Mouse (Mus musculus): ENCODE measurements around the gene Cldn9. TPM values are rescaled to one million over a fixed set of nuclear protein-coding genes. Genes with fewer than 3 reads are reported as not detected.

Gene Cldn9
- 0.18 TPM in 1 of 2 replicates, not detected in the other for polyA plus RNA-seq (2015; fragmentation: Nextera tagmentation; extraction: Ambion mirVana)

DNA sequence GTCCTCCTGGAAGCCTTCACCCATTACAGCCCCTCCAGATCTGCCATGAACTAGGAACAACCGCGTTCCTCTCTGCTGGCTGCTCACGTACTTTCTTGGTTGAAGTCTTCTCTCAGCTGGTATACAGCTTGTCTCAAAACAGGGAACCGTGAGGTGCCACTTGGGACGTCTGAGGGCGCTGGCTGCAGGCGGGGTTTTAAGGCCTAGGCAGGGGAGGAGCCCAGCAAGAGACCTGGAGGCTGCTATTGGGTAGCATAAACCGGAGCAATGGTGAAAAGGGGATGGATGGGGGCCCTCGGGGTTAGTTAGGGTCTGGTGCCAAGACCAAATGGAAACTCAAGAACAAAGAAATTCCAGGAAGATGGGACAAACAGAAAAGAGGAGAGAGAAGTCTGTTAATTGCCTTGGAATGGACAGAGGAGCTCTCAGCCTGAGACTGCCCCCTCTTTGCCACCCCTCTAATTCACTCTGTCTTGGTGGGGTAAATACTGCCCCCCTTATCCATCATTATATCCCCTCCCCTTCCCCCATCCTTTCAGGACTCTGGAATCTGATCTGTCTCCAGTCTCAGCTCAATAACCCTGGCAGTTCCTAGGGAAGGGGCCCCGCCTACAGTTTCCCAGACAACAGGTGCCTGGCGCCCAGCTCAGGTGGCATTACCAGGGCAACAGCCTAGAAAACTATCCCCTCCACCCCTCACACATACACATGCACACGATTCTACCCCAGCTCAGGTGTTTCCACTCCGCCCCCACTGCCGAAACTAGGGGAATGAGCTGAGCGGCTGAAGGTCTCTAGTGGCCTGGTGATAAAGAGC lies at the start of gene Cldn9:
TSS of gene Cldn9 (minus strand) at position 171 of the 817 bp plus-strand sequence.
- Histone ChIP-seq H3K4me3 (ENCODE audit: low read depth, low read length) (no peak within 1 kb of the TSS), H3K9me3 (replicated peaks; ENCODE audit: control insufficient read depth, low read length) (no peaks in the 10 kb centered on the region), H3K4me2 (ENCODE audit: low read depth, low read length) (no peak within 1 kb of the TSS), H3K9ac (ENCODE audit: low read depth, low read length) (no peak within 1 kb of the TSS), H3K36me3 (ENCODE audit: control insufficient read depth, insufficient read depth) (no peaks in the 10 kb centered on the region), H3K4me1 (ENCODE audit: control insufficient read depth, low read depth, low read length) (peaks cover 4% of the 10 kb centered on the region; the same call in 1 of the 2 replicates), H3K27me3 (ENCODE audit: control insufficient read depth, insufficient read depth, low read depth, low read length) (peaks cover 58% of the 10 kb centered on the region), H3K27ac (ENCODE audit: low read length) (no peak within 1 kb of the TSS)
- 22% methylated on average over 15 of the region's 15 CpGs for WGBS (ENCODE audit: insufficient replicate concordance)
- no peak for ATAC-seq (ENCODE audit: low read depth)

DNA sequence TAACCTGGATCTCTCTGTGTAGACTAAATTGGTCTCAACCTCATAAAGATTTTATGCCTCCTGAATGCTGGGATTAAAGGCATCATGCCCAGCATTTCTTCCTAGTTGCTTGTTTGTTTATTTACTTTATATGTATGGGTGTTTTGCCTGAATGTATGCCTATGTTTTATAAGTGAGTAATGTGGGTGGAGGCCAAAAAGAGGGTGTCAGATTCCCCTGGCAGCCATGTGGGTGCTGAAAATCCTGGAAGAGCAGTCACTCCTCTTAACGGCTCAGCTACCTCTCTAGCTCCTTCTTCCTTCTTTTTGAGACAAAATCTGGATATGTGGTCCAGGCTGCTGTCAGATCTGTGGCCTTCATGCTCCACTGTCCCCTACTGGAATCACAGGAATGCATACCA lies 46.6 kb upstream of the Cldn9 start:
- WGBS (ENCODE audit: insufficient replicate concordance), result 43% methylated on average over 1 of the region's 1 CpGs
- peaks cover 21% of the 10 kb centered on the region for H3K4me1 ChIP-seq (ENCODE audit: control insufficient read depth, low read depth, low read length)
- H3K36me3 ChIP-seq (ENCODE audit: control insufficient read depth, insufficient read depth), result no peaks in the 10 kb centered on the region; the same call in 1 of the 2 replicates
- no peak for ATAC-seq (ENCODE audit: low read depth)
- H3K4me3 ChIP-seq (ENCODE audit: low read depth, low read length), result no peak overlapping the region
- H3K27me3 ChIP-seq (ENCODE audit: control insufficient read depth, insufficient read depth, low read depth, low read length), result no peaks in the 10 kb centered on the region
- no peak overlapping the region for H3K27ac ChIP-seq (ENCODE audit: low read length)
- H3K9ac ChIP-seq (ENCODE audit: low read depth, low read length), result no peak overlapping the region
- no peaks in the 10 kb centered on the region for H3K9me3 ChIP-seq (replicated peaks; ENCODE audit: control insufficient read depth, low read length)
- no peak overlapping the region for H3K4me2 ChIP-seq (ENCODE audit: low read depth, low read length)

DNA sequence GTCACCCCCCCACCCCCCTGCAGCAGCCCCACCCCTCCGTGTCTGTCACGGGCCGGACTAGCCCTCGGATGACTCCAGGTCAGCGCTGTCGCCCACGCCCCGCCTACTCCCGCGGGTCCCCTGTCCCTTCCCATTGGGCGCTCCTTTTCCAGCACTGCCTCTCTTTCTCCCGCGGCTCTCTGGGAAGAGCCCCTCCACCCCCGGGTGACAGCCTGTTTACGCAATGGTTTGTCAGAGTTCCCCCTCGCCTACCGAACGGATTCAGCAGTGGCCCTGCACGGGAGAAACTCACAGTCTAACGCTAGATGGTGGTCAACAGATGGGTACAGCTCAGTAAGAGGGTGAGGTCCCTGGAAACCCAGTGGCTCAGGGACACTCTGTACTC lies 42.9 kb upstream of the Cldn9 start:
- peak overlapping the region; percentile 88 for H3K4me3 ChIP-seq (ENCODE audit: low read depth, low read length)
- under 1% methylated on average over 20 of the region's 20 CpGs for WGBS (ENCODE audit: insufficient replicate concordance)
- H3K4me1 ChIP-seq (ENCODE audit: control insufficient read depth, low read depth, low read length), result peaks cover 22% of the 10 kb centered on the region
- H3K9ac ChIP-seq (ENCODE audit: low read depth, low read length), result peak overlapping the region; percentile 85
- H3K36me3 ChIP-seq (ENCODE audit: control insufficient read depth, insufficient read depth), result no peaks in the 10 kb centered on the region
- no peaks in the 10 kb centered on the region for H3K9me3 ChIP-seq (replicated peaks; ENCODE audit: control insufficient read depth, low read length)
- H3K4me2 ChIP-seq (ENCODE audit: low read depth, low read length), result peak overlapping the region; percentile 85
- ATAC-seq (ENCODE audit: low read depth), result peak; percentile 86
- H3K27ac ChIP-seq (ENCODE audit: low read length), result peak overlapping the region; percentile 92
- no peaks in the 10 kb centered on the region for H3K27me3 ChIP-seq (ENCODE audit: control insufficient read depth, insufficient read depth, low read depth, low read length)

DNA sequence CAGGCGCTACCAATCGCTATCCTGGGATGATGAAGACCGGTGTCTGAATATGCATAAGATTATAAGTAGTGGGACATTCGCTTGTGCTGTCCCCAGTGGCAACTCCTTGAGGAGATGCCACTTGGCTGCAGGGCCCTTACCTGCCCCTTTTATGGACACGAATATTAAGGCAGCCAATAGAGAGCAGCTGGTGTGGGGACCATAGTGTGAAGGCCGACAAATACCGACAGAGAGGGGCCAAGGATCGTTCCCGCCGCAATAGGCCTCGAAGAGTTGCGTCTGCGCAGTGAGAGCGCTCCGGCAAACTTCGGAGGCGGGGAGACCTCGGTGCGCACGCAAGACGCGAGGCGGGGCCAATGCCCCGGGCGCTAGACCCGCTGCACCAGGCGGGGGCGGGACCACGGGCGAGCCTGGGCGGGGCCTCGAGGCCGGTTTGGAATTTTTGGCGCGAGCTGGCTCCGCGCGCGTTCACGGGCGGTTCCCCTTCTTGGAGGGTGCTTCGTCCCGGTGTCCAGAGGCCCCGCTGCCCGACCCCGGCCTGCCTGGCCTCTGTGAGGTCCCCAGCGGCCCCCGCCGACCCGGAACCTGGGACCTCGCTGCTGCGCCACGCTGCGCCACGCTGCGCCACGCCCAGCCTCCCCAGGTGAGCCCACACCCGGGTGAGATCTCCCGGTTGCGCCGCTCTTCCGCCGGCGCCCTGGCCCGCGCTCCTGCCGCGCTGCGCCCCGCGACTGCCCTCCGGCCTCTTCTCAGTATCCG lies 42.4 kb upstream of the Cldn9 start, which contains the start of gene Pkmyt1:
TSS of gene Pkmyt1 (plus strand) at position 338 of the 759 bp plus-strand sequence.
- H3K27me3 ChIP-seq (ENCODE audit: control insufficient read depth, insufficient read depth, low read depth, low read length), result no peaks in the 10 kb centered on the region
- peak within 1 kb of the TSS; percentile 92 for H3K27ac ChIP-seq (ENCODE audit: low read length)
- peaks cover 22% of the 10 kb centered on the region for H3K4me1 ChIP-seq (ENCODE audit: control insufficient read depth, low read depth, low read length)
- ATAC-seq (ENCODE audit: low read depth), result peak; percentile 91
- H3K4me2 ChIP-seq (ENCODE audit: low read depth, low read length), result peak within 1 kb of the TSS; percentile 85
- H3K4me3 ChIP-seq (ENCODE audit: low read depth, low read length), result peak within 1 kb of the TSS; percentile 88
- WGBS (ENCODE audit: insufficient replicate concordance), result 1% methylated on average over 71 of the region's 73 CpGs
- peak within 1 kb of the TSS; percentile 85 for H3K9ac ChIP-seq (ENCODE audit: low read depth, low read length)
- no peaks in the 10 kb centered on the region for H3K36me3 ChIP-seq (ENCODE audit: control insufficient read depth, insufficient read depth)
- H3K9me3 ChIP-seq (replicated peaks; ENCODE audit: control insufficient read depth, low read length), result no peaks in the 10 kb centered on the region

DNA sequence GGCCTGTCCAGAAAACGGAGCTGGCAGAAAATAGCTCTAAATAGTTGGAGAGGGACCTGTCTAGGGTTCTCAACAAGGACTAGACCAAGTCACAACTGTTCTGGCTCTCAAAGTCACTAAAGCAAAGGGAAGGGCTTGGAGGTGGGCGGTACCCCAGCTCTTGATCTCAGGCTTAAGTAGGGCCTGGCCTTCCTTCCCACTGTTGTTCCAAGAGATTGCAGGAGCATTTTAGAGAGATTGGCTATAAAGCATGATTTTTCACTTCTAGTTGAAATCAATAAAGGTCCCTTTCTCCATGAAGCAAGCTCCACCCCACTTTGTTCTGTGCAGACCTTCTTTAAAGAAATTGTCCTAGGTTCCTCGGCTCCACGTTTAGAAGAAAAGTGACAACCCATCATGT lies 41.7 kb upstream of the Cldn9 start:
- Histone ChIP-seq H3K27me3 (ENCODE audit: control insufficient read depth, insufficient read depth, low read depth, low read length) (no peaks in the 10 kb centered on the region), H3K4me3 (ENCODE audit: low read depth, low read length) (peak overlapping the region; percentile 88), H3K36me3 (ENCODE audit: control insufficient read depth, insufficient read depth) (no peaks in the 10 kb centered on the region), H3K4me1 (ENCODE audit: control insufficient read depth, low read depth, low read length) (peaks cover 22% of the 10 kb centered on the region), H3K9ac (ENCODE audit: low read depth, low read length) (peak overlapping the region; percentile 74), H3K4me2 (ENCODE audit: low read depth, low read length) (peak overlapping the region; percentile 85), H3K9me3 (replicated peaks; ENCODE audit: control insufficient read depth, low read length) (no peaks in the 10 kb centered on the region), H3K27ac (ENCODE audit: low read length) (peak overlapping the region; percentile 69)
- 41% methylated on average over 4 of the region's 4 CpGs for WGBS (ENCODE audit: insufficient replicate concordance)
- ATAC-seq (ENCODE audit: low read depth), result no peak

DNA sequence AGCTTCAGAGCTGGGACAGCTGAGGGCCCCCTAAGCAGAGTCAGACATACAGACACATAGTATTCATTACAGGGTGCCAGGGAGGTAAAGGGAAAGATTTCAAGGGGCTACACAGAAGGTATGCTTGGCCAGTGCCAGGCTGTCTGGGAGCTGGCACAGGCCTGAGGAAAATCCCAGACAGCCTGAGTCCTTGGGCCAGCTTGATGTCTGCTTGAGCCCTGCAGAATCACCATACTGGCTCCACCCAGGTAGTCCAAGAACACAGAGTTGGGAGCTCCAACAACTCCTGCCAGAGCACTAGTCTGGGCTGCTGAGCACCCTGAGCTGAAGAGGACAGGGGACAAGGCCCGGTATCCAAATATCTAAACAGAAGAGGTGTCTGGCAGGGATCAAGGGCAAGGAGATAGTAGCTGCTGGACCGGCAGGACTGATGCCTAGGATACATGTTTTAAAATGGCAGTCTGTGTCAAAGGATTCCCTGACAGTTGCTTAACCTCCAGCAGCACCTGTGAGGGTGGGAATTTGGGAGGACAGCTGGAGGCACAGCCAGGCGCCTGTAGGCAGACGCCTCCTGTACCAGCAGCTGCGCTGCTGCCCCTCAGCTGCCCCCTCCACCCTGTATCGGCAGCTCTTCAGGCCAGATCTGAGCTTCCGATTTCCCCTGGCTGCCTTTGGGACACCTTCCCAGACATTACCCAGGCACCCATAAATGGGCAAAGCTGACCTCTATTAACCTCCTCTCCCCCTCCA lies 38.7 kb upstream of the Cldn9 start, which contains the start of gene 1520401A03Rik:
TSS of gene 1520401A03Rik (minus strand) at position 408 of the 750 bp plus-strand sequence.
- WGBS (ENCODE audit: insufficient replicate concordance), result 78% methylated on average over 7 of the region's 7 CpGs
- no peaks in the 10 kb centered on the region for H3K27me3 ChIP-seq (ENCODE audit: control insufficient read depth, insufficient read depth, low read depth, low read length)
- H3K36me3 ChIP-seq (ENCODE audit: control insufficient read depth, insufficient read depth), result no peaks in the 10 kb centered on the region
- no peak within 1 kb of the TSS for H3K9ac ChIP-seq (ENCODE audit: low read depth, low read length)
- ATAC-seq (ENCODE audit: low read depth), result no peak
- H3K4me3 ChIP-seq (ENCODE audit: low read depth, low read length), result no peak within 1 kb of the TSS
- H3K27ac ChIP-seq (ENCODE audit: low read length), result no peak within 1 kb of the TSS
- peaks cover 13% of the 10 kb centered on the region for H3K4me1 ChIP-seq (ENCODE audit: control insufficient read depth, low read depth, low read length)
- H3K4me2 ChIP-seq (ENCODE audit: low read depth, low read length), result no peak within 1 kb of the TSS
- no peaks in the 10 kb centered on the region for H3K9me3 ChIP-seq (replicated peaks; ENCODE audit: control insufficient read depth, low read length)

DNA sequence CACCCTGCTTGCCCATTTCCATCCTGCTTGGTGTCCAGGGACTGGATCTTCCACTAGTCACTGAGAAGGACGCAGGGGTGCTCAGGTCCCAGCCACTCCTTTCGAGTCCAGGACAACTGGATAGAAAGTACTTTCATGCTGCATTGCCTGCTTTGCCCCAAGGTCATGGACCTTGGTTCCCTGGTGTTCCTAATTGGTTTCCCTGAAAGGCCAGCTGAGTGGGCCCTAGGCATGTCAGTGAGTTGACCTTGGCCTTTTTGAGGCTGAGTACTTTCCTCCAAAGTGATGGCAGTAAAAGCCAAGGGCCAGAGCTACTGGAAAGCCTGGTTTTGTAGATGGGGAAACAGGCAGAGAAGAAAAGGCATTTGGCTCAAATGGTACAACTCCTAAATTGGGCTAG lies 38.1 kb upstream of the Cldn9 start:
- Histone ChIP-seq H3K27ac (ENCODE audit: low read length) (no peak overlapping the region), H3K4me2 (ENCODE audit: low read depth, low read length) (no peak overlapping the region), H3K36me3 (ENCODE audit: control insufficient read depth, insufficient read depth) (no peaks in the 10 kb centered on the region), H3K4me3 (ENCODE audit: low read depth, low read length) (no peak overlapping the region), H3K27me3 (ENCODE audit: control insufficient read depth, insufficient read depth, low read depth, low read length) (no peaks in the 10 kb centered on the region), H3K9me3 (replicated peaks; ENCODE audit: control insufficient read depth, low read length) (no peaks in the 10 kb centered on the region), H3K9ac (ENCODE audit: low read depth, low read length) (no peak overlapping the region), H3K4me1 (ENCODE audit: control insufficient read depth, low read depth, low read length) (peaks cover 7% of the 10 kb centered on the region)
- WGBS (ENCODE audit: insufficient replicate concordance), result 68% methylated on average over 2 of the region's 2 CpGs
- no peak for ATAC-seq (ENCODE audit: low read depth)

DNA sequence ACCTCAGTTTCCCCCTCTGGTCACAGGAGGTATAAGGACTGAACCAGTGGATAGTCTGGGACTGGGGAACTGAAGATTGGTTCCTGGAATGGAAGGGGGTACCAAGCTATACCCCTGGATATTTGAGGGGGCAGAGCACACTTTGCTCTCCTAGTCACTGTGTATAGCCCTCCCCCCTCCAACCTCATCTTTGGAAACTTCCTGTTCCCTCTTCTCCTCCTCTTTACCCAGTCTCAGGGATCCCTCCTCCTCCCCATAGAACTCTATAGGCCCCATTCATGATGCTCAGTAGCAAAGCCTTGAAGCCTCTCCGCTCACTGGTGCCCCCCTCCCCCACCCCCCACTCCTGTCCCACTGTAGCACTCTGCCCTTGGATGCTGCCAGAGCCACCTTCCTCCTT lies 35.6 kb upstream of the Cldn9 start:
- no peaks in the 10 kb centered on the region for H3K9me3 ChIP-seq (replicated peaks; ENCODE audit: control insufficient read depth, low read length)
- H3K27ac ChIP-seq (ENCODE audit: low read length), result no peak overlapping the region
- H3K4me1 ChIP-seq (ENCODE audit: control insufficient read depth, low read depth, low read length), result no peaks in the 10 kb centered on the region; the same call in 1 of the 2 replicates
- ATAC-seq (ENCODE audit: low read depth), result no peak
- H3K4me2 ChIP-seq (ENCODE audit: low read depth, low read length), result no peak overlapping the region
- WGBS (ENCODE audit: insufficient replicate concordance), result 18% methylated on average over 1 of the region's 1 CpGs
- no peaks in the 10 kb centered on the region for H3K27me3 ChIP-seq (ENCODE audit: control insufficient read depth, insufficient read depth, low read depth, low read length)
- no peak overlapping the region for H3K4me3 ChIP-seq (ENCODE audit: low read depth, low read length)
- H3K36me3 ChIP-seq (ENCODE audit: control insufficient read depth, insufficient read depth), result no peaks in the 10 kb centered on the region
- H3K9ac ChIP-seq (ENCODE audit: low read depth, low read length), result no peak overlapping the region

Measured in liver, embryonic 16.5 days (tissue).